Mouse (Mus musculus): Measurements from ENCODE around the gene Mybph. TPM values are rescaled to one million over a fixed set of nuclear protein-coding genes. Genes with fewer than 3 reads are reported as not detected.

Mybph gene
- polyA plus RNA-seq, 1 experiment from 2014 or later = 4.4 TPM

- ATAC-seq (ENCODE audit: low FRiP score) = no peak
- Histone ChIP-seq H3K4me2 (no peak overlapping the region), H3K27me3 (replicated peaks) (no peaks in the 10 kb centered on the region), H3K36me3 (no peaks in the 10 kb centered on the region), H3K9me3 (replicated peaks) (no peaks in the 10 kb centered on the region), H3K4me3 (replicated peaks) (no peak overlapping the region), H3K27ac (replicated peaks) (no peak overlapping the region), H3K9ac (replicated peaks) (no peak overlapping the region), H3K4me1 (peaks cover 13% of the 10 kb centered on the region)
- WGBS = 69% methylated on average over 5 of the region's 5 CpGs
Observed at GRCm38 (mm10) chr1:134188217-134188616, 5.0 kb upstream of the Mybph start.

DNA sequence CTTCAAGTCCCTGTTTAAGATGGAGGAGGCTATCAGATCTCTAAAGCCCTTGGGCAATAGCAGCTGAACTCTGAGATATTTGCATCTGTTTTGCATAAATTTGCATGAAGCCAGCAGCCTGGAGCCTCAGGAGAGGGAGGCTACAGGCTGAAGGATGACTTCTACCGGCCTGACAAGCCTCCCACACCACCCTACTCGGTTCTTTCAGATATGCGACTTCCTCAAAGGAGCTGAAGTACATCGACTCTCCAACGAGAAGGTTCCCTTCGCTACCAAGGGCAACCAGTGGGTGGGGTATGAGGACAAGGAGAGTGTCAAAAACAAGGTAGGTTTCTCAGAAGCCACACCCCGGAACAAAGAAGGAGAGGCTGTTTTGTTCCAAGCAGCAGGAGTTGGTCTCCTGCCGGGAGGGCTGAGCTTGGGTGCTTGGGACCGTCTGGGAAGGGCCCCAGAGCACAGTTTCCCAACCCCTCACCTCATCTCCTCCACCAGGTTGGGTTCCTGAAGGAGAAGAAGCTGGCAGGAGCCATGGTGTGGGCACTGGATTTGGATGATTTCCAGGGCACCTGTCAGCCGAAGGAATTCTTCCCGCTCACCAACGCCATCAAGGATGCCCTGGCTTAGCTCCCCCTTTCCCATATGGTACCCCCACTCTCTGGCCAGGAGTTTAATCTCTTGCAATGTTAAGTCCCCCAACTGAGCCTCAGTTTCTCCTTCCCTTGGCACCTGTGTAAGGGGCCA lies 4.1 kb upstream of the Mybph start:
- Histone ChIP-seq H3K36me3 (no peaks in the 10 kb centered on the region), H3K4me3 (replicated peaks) (no peak overlapping the region), H3K4me1 (peaks cover 17% of the 10 kb centered on the region), H3K27ac (replicated peaks) (no peak overlapping the region), H3K9me3 (replicated peaks) (no peaks in the 10 kb centered on the region), H3K27me3 (replicated peaks) (no peaks in the 10 kb centered on the region), H3K9ac (replicated peaks) (no peak overlapping the region), H3K4me2 (no peak overlapping the region)
- 27% methylated on average over 12 of the region's 12 CpGs for WGBS
- no peak for ATAC-seq (ENCODE audit: low FRiP score)

GRCm38 (mm10) chr1:134191192-134191591 lies 2.1 kb upstream of the Mybph start:
- no peaks in the 10 kb centered on the region for H3K36me3 ChIP-seq
- no peak overlapping the region for H3K9ac ChIP-seq (replicated peaks)
- no peaks in the 10 kb centered on the region for H3K27me3 ChIP-seq (replicated peaks)
- WGBS = 87% methylated on average over 5 of the region's 5 CpGs
- no peaks in the 10 kb centered on the region for H3K9me3 ChIP-seq (replicated peaks)
- no peak overlapping the region for H3K4me2 ChIP-seq
- H3K4me3 ChIP-seq (replicated peaks) = no peak overlapping the region
- no peak overlapping the region for H3K27ac ChIP-seq (replicated peaks)
- no peak for ATAC-seq (ENCODE audit: low FRiP score)
- H3K4me1 ChIP-seq = peaks cover 25% of the 10 kb centered on the region

- WGBS = 61% methylated on average over 4 of the region's 4 CpGs
- H3K9me3 ChIP-seq (replicated peaks) = no peaks in the 10 kb centered on the region
- no peaks in the 10 kb centered on the region for H3K27me3 ChIP-seq (replicated peaks)
- H3K4me2 ChIP-seq = no peak overlapping the region
- no peaks in the 10 kb centered on the region for H3K36me3 ChIP-seq
- H3K27ac ChIP-seq (replicated peaks) = no peak overlapping the region
- H3K4me3 ChIP-seq (replicated peaks) = no peak overlapping the region
- ATAC-seq (ENCODE audit: low FRiP score) = no peak
- peaks cover 25% of the 10 kb centered on the region for H3K4me1 ChIP-seq
- no peak overlapping the region for H3K9ac ChIP-seq (replicated peaks)
Observed at GRCm38 (mm10) chr1:134192024-134192423, 1.2 kb upstream of the Mybph start.

GRCm38 (mm10) chr1:134193674-134194197 lies 488 bp downstream of the Mybph start:
- 73% methylated on average over 7 of the region's 7 CpGs for WGBS
- Histone ChIP-seq H3K27ac (replicated peaks) (no peak overlapping the region), H3K27me3 (replicated peaks) (no peaks in the 10 kb centered on the region), H3K9me3 (replicated peaks) (no peaks in the 10 kb centered on the region), H3K4me1 (peaks cover 18% of the 10 kb centered on the region), H3K4me2 (no peak overlapping the region), H3K4me3 (replicated peaks) (no peak overlapping the region), H3K36me3 (no peaks in the 10 kb centered on the region), H3K9ac (replicated peaks) (no peak overlapping the region)
- ATAC-seq (ENCODE audit: low FRiP score) = no peak

GRCm38 (mm10) chr1:134194298-134195022 lies 1.2 kb downstream of the Mybph start:
- Histone ChIP-seq H3K27ac (replicated peaks) (no peak overlapping the region), H3K9me3 (replicated peaks) (no peaks in the 10 kb centered on the region), H3K27me3 (replicated peaks) (no peaks in the 10 kb centered on the region), H3K9ac (replicated peaks) (no peak overlapping the region), H3K4me3 (replicated peaks) (no peak overlapping the region), H3K4me1 (peaks cover 12% of the 10 kb centered on the region; the same call in 1 of the 2 replicates), H3K4me2 (no peak overlapping the region), H3K36me3 (no peaks in the 10 kb centered on the region)
- WGBS = 84% methylated on average over 16 of the region's 16 CpGs
- no peak for ATAC-seq (ENCODE audit: low FRiP score)

- 49% methylated on average over 2 of the region's 2 CpGs for WGBS
- Histone ChIP-seq H3K4me1 (peaks cover 12% of the 10 kb centered on the region; the same call in 1 of the 2 replicates), H3K9ac (replicated peaks) (no peak overlapping the region), H3K27me3 (replicated peaks) (no peaks in the 10 kb centered on the region), H3K36me3 (no peaks in the 10 kb centered on the region), H3K4me3 (replicated peaks) (no peak overlapping the region), H3K9me3 (replicated peaks) (no peaks in the 10 kb centered on the region), H3K27ac (replicated peaks) (no peak overlapping the region), H3K4me2 (no peak overlapping the region)
- ATAC-seq (ENCODE audit: low FRiP score) = no peak
Observed at GRCm38 (mm10) chr1:134195117-134195516, 1.9 kb downstream of the Mybph start.

GRCm38 (mm10) chr1:134195571-134195970 lies 2.3 kb downstream of the Mybph start:
- ATAC-seq (ENCODE audit: low FRiP score) = no peak
- Histone ChIP-seq H3K9me3 (replicated peaks) (no peaks in the 10 kb centered on the region), H3K4me3 (replicated peaks) (no peak overlapping the region), H3K9ac (replicated peaks) (no peak overlapping the region), H3K4me2 (no peak overlapping the region), H3K4me1 (peaks cover 12% of the 10 kb centered on the region; the same call in 1 of the 2 replicates), H3K36me3 (no peaks in the 10 kb centered on the region), H3K27ac (replicated peaks) (no peak overlapping the region; the same call in 1 of the 2 replicates), H3K27me3 (replicated peaks) (no peaks in the 10 kb centered on the region)
- WGBS = 39% methylated on average over 3 of the region's 3 CpGs

GRCm38 (mm10) chr1:134195979-134196378 lies 2.7 kb downstream of the Mybph start:
- 51% methylated on average over 4 of the region's 4 CpGs for WGBS
- Histone ChIP-seq H3K4me1 (peaks cover 12% of the 10 kb centered on the region; the same call in 1 of the 2 replicates), H3K4me3 (replicated peaks) (no peak overlapping the region), H3K9ac (replicated peaks) (no peak overlapping the region), H3K4me2 (no peak overlapping the region), H3K36me3 (no peaks in the 10 kb centered on the region), H3K27me3 (replicated peaks) (no peaks in the 10 kb centered on the region), H3K9me3 (replicated peaks) (no peaks in the 10 kb centered on the region), H3K27ac (replicated peaks) (no peak overlapping the region; the same call in 1 of the 2 replicates)
- ATAC-seq (ENCODE audit: low FRiP score) = no peak

DNA sequence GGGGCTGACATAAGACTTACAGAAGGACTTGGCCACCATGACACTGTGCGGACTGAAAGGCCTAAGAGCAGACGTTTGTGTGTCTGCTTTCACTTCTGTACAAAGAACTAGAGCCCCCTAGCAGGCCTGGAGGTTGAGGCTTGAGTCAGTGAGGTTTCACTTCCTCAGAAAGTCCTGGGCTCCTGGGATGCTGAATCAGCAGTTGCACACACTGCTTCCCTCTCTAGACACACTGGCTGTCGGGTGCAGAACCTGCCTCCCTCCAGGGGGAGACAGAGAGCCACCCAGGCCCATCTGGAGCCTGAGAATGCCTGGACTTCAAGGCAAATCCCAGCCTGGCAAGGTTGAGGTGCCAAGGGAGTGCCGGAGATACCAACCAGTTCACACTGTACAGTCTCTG lies 3.1 kb downstream of the Mybph start:
- no peak overlapping the region for H3K4me3 ChIP-seq (replicated peaks)
- 71% methylated on average over 4 of the region's 4 CpGs for WGBS
- no peaks in the 10 kb centered on the region for H3K36me3 ChIP-seq
- no peak overlapping the region for H3K27ac ChIP-seq (replicated peaks)
- peaks cover 12% of the 10 kb centered on the region; the same call in 1 of the 2 replicates for H3K4me1 ChIP-seq
- ATAC-seq (ENCODE audit: low FRiP score) = no peak
- no peaks in the 10 kb centered on the region for H3K27me3 ChIP-seq (replicated peaks)
- no peaks in the 10 kb centered on the region for H3K9me3 ChIP-seq (replicated peaks)
- no peak overlapping the region for H3K4me2 ChIP-seq
- H3K9ac ChIP-seq (replicated peaks) = no peak overlapping the region

GRCm38 (mm10) chr1:134197325-134197982 lies 4.2 kb downstream of the Mybph start:
- H3K9ac ChIP-seq (replicated peaks) = no peak overlapping the region
- H3K4me3 ChIP-seq (replicated peaks) = no peak overlapping the region
- no peaks in the 10 kb centered on the region for H3K9me3 ChIP-seq (replicated peaks)
- H3K4me2 ChIP-seq = no peak overlapping the region
- no peaks in the 10 kb centered on the region for H3K27me3 ChIP-seq (replicated peaks)
- no peak for ATAC-seq (ENCODE audit: low FRiP score)
- WGBS = 83% methylated on average over 15 of the region's 15 CpGs
- H3K27ac ChIP-seq (replicated peaks) = no peak overlapping the region
- H3K36me3 ChIP-seq = no peaks in the 10 kb centered on the region
- peaks cover 12% of the 10 kb centered on the region; the same call in 1 of the 2 replicates for H3K4me1 ChIP-seq
